Mouse (Mus musculus): ENCODE results near the gene Cst11. TPM values are rescaled to one million over a fixed set of nuclear protein-coding genes. Genes with fewer than 3 reads are reported as not detected.

The Cst11 gene
- polyA plus RNA-seq, 1 experiment from 2014 or later: not detected

DNA sequence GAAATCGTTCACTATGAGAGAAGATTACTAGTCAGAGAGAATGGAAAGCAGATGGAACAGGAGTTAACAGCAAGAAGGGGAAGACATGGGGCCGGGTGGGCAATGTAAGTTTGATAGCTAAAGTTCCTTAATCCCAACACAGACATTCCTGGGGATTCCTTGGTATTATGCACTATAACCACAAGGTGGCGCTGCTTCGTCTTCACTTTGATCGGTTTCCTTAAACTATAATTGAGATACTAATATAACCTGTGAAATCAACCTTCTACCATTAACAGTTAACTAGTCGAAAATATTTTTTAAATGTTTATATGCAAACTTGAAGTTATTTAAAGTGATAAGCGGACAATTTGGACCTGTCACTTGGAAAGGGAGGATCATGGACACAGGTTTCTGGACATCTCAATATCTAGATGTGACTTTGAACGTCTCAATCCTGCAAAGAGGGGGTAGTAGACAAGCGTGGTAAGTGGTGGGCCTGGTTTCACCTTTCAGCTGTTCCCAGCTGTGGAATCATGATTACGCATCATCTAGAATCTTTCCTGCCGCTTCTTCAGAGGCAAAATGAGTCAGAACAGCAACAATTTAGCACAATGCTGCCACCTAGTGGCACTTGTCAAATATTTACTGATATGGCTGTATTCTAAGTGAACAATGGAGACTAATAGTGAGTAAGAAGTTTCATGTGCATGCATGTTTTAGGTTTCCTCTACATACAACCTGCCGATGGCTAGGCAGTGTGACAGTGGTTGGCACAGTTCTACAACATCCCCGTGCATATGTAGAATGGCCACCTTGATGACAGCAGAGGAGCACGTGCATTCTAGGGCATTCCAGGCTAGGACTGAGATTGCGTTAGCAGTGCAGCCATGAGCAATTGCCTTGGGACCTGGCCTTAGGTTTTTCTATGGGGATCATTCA, 19.1 kb downstream of the Cst11 start:
- 0 out of 2 replicates have a peak overlapping the region, but pooled peaks have one; percentile 7 for H3K9ac ChIP-seq

GRCm38 (mm10) chr2:148750058-148750457, 21.2 kb downstream of the Cst11 start, which contains the start of gene Cstl1:
TSS of gene Cstl1 (plus strand) at chr2:148750358.
- ATAC-seq (ENCODE audit: low FRiP score) (no peak), DNase-seq (ENCODE audit: low spot score) (no peak)
- Histone ChIP-seq H3K9me3 (ENCODE audit: control insufficient read depth, low read length) (no peaks in the 10 kb centered on the region), H3K27ac (no peak within 1 kb of the TSS), H3K36me3 (replicated peaks; ENCODE audit: control insufficient read depth, insufficient read depth) (no peaks in the 10 kb centered on the region), H3K4me1 (replicated peaks; ENCODE audit: control insufficient read depth, insufficient read depth, low read length) (no peaks in the 10 kb centered on the region), H3K9ac (no peak within 1 kb of the TSS), H3K27me3 (ENCODE audit: control insufficient read depth, insufficient read depth, low read length) (no peaks in the 10 kb centered on the region), H3K4me3 (replicated peaks; ENCODE audit: low read length) (no peak within 1 kb of the TSS), H3K4me2 (replicated peaks) (no peak within 1 kb of the TSS)
- WGBS: 84% methylated on average over 1 of the region's 1 CpGs

More for the DNA sequence above, 19.1 kb downstream of the Cst11 start:
- Histone ChIP-seq H3K27ac (no peak overlapping the region), H3K9me3 (ENCODE audit: control insufficient read depth, low read length) (no peaks in the 10 kb centered on the region), H3K4me2 (replicated peaks) (peak overlapping the region; percentile 51), H3K4me1 (replicated peaks; ENCODE audit: control insufficient read depth, insufficient read depth, low read length) (no peaks in the 10 kb centered on the region), H3K36me3 (replicated peaks; ENCODE audit: control insufficient read depth, insufficient read depth) (no peaks in the 10 kb centered on the region), H3K4me3 (replicated peaks; ENCODE audit: low read length) (peak overlapping the region; percentile 27), H3K27me3 (ENCODE audit: control insufficient read depth, insufficient read depth, low read length) (no peaks in the 10 kb centered on the region)
- peak; percentile 91 for ATAC-seq (ENCODE audit: low FRiP score)
- peak; percentile 94 for DNase-seq (ENCODE audit: low spot score)
- 18% methylated on average over 15 of the region's 15 CpGs for WGBS

DNA sequence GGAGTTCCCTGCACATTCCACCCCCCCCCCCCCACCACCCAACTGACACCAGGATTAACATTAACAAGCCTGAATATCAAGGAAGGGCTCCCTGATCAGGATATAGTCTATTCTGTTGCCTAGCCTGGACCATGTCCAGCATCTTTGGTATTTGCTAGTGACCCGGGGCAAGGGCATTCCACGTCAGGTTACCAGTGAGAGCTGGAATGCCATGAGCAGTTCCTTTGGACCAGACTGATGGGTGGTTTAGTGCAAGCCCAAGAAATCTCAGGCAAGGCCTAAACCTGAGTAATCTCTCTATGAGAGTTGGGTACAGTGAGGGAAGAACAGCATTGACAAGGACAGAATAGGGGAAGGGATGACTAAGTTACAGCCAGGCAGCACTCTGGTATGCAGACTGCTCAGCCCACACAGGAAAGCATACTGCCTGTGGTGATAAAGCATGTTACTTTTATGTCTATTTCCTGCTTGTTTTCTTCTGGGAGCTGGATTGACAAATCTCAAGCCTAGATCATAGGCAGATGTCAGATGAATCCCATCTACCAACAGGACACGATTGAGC, 27.4 kb downstream of the Cst11 start:
- DNase-seq (ENCODE audit: low spot score) (no peak), ATAC-seq (ENCODE audit: low FRiP score) (no peak)
- no peak overlapping the region for H3K9ac ChIP-seq
- H3K27me3 ChIP-seq (ENCODE audit: control insufficient read depth, insufficient read depth, low read length): no peaks in the 10 kb centered on the region
- H3K4me2 ChIP-seq (replicated peaks): no peak overlapping the region
- no peak overlapping the region for H3K27ac ChIP-seq
- no peak overlapping the region for H3K4me3 ChIP-seq (replicated peaks; ENCODE audit: low read length)
- H3K9me3 ChIP-seq (ENCODE audit: control insufficient read depth, low read length): no peaks in the 10 kb centered on the region
- no peaks in the 10 kb centered on the region for H3K4me1 ChIP-seq (replicated peaks; ENCODE audit: control insufficient read depth, insufficient read depth, low read length)
- no peaks in the 10 kb centered on the region for H3K36me3 ChIP-seq (replicated peaks; ENCODE audit: control insufficient read depth, insufficient read depth)
- WGBS: 76% methylated on average over 3 of the region's 3 CpGs

- 76% methylated on average over 3 of the region's 3 CpGs for WGBS
Observed at GRCm38 (mm10) chr2:148743001-148743400, 28.3 kb downstream of the Cst11 start.

GRCm38 (mm10) chr2:148732327-148733000, 38.8 kb downstream of the Cst11 start, which contains the start of gene Napb:
TSS of gene Napb (minus strand) at chr2:148732467.
- peak within 1 kb of the TSS; percentile 61 for H3K27ac ChIP-seq
- H3K4me3 ChIP-seq (replicated peaks; ENCODE audit: low read length): peak within 1 kb of the TSS; percentile 86
- peaks cover 24% of the 10 kb centered on the region for H3K4me1 ChIP-seq (replicated peaks; ENCODE audit: control insufficient read depth, insufficient read depth, low read length)
- peak within 1 kb of the TSS; percentile 89 for H3K4me2 ChIP-seq (replicated peaks)
- DNase-seq (ENCODE audit: low spot score) (peak; percentile 92), ATAC-seq (ENCODE audit: low FRiP score) (peak; percentile 100)
- no peaks in the 10 kb centered on the region for H3K36me3 ChIP-seq (replicated peaks; ENCODE audit: control insufficient read depth, insufficient read depth)
- WGBS: 3% methylated on average over 18 of the region's 18 CpGs
- peak within 1 kb of the TSS; percentile 95 for H3K9ac ChIP-seq
- no peaks in the 10 kb centered on the region for H3K9me3 ChIP-seq (ENCODE audit: control insufficient read depth, low read length)
- no peaks in the 10 kb centered on the region for H3K27me3 ChIP-seq (ENCODE audit: control insufficient read depth, insufficient read depth, low read length)

More at GRCm38 (mm10) chr2:148743001-148743400, 28.3 kb downstream of the Cst11 start:
- Histone ChIP-seq H3K9ac (no peak overlapping the region), H3K4me1 (replicated peaks; ENCODE audit: control insufficient read depth, insufficient read depth, low read length) (no peaks in the 10 kb centered on the region), H3K27ac (no peak overlapping the region), H3K4me2 (replicated peaks) (no peak overlapping the region), H3K27me3 (ENCODE audit: control insufficient read depth, insufficient read depth, low read length) (no peaks in the 10 kb centered on the region), H3K9me3 (ENCODE audit: control insufficient read depth, low read length) (no peaks in the 10 kb centered on the region), H3K36me3 (replicated peaks; ENCODE audit: control insufficient read depth, insufficient read depth) (no peaks in the 10 kb centered on the region), H3K4me3 (replicated peaks; ENCODE audit: low read length) (no peak overlapping the region)
- no peak; the same call in 1 of the 2 replicates for ATAC-seq (ENCODE audit: low FRiP score)
- no peak for DNase-seq (ENCODE audit: low spot score)

- DNase-seq (ENCODE audit: low spot score): no peak
Observed at GRCm38 (mm10) chr2:148731614-148732326, 39.5 kb downstream of the Cst11 start.

DNA sequence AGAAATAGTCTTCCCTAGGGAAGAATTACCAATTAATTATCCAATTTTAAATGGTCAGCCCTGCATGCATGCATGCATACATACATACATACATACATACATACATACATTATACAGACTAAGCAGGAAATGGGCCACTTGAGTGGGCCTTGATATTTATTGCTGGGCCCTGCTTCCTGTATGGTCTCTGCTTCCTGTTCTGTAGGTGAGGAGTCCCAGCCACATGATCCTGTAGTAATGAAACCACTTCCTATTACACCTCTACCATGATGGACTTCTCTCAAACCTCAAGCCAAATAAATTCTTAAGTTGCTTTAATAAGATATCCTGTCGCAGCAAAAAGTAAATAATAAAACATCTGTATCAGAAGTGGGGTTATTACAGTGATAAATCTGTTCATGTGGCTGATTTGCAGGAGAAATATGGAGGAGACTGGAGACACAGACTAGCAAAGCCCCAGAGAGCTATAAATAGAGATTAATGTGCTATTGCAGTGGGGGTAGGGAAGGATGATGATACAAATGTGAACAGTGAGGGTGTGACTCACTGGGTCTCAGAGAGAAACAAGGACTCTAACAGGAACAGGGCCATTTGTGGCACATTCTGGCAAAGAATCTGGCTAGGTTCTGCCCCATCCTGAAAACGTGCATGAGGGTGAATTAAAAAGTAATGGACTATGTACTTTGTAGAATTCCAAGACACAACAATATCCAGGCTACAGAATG, 51.9 kb downstream of the Cst11 start:
- WGBS: 79% methylated on average over 2 of the region's 2 CpGs
- DNase-seq (ENCODE audit: low spot score): no peak
- no peak overlapping the region for H3K4me2 ChIP-seq (replicated peaks)
- H3K4me1 ChIP-seq (replicated peaks; ENCODE audit: control insufficient read depth, insufficient read depth, low read length): no peaks in the 10 kb centered on the region
- ATAC-seq (ENCODE audit: low FRiP score): no peak
- H3K36me3 ChIP-seq (replicated peaks; ENCODE audit: control insufficient read depth, insufficient read depth): no peaks in the 10 kb centered on the region
- no peak overlapping the region for H3K4me3 ChIP-seq (replicated peaks; ENCODE audit: low read length)
- no peak overlapping the region for H3K9ac ChIP-seq
- no peaks in the 10 kb centered on the region for H3K9me3 ChIP-seq (ENCODE audit: control insufficient read depth, low read length)
- no peak overlapping the region for H3K27ac ChIP-seq
- no peaks in the 10 kb centered on the region for H3K27me3 ChIP-seq (ENCODE audit: control insufficient read depth, insufficient read depth, low read length)

More at GRCm38 (mm10) chr2:148731614-148732326, 39.5 kb downstream of the Cst11 start:
- H3K27ac ChIP-seq: peak overlapping the region; percentile 61
- peak overlapping the region; percentile 95 for H3K9ac ChIP-seq
- ATAC-seq (ENCODE audit: low FRiP score): peak; percentile 82
- WGBS: under 1% methylated on average over 35 of the region's 35 CpGs
- peaks cover 24% of the 10 kb centered on the region for H3K4me1 ChIP-seq (replicated peaks; ENCODE audit: control insufficient read depth, insufficient read depth, low read length)
- H3K4me3 ChIP-seq (replicated peaks; ENCODE audit: low read length): peak overlapping the region; percentile 86
- H3K9me3 ChIP-seq (ENCODE audit: control insufficient read depth, low read length): no peaks in the 10 kb centered on the region
- no peaks in the 10 kb centered on the region for H3K27me3 ChIP-seq (ENCODE audit: control insufficient read depth, insufficient read depth, low read length)
- no peaks in the 10 kb centered on the region for H3K36me3 ChIP-seq (replicated peaks; ENCODE audit: control insufficient read depth, insufficient read depth)
- H3K4me2 ChIP-seq (replicated peaks): peak overlapping the region; percentile 89
